Mouse (Mus musculus) ovary, postnatal 36 days (tissue): Measurements from ENCODE around the gene Olfr549.

Experiments used
- DNase-seq: peaks from one replicate; pipeline ENCODE4 v3.0.0; 2022; ENCODE audit warnings: low spot score, mixed read lengths

The Olfr549 gene

GRCm38 (mm10) chr7:102597378-102598031 lies 47.8 kb downstream of the Olfr549 start, which contains the start of gene Olfr552:
TSS of gene Olfr552 (plus strand) at chr7:102597770.
- no peak for DNase-seq
